Mouse (Mus musculus): ENCODE data around the gene Map2k6. TPM values are rescaled to one million over a fixed set of nuclear protein-coding genes. Genes with fewer than 3 reads are reported as not detected.
A peak's percentile ranks its signal among the peaks of the same experiment; 100 is the strongest.

Gene Map2k6
- total RNA-seq, 2 experiments from 2014 or later = 0.77 to 4.6 TPM

GRCm38 (mm10) chr11:110537602-110538001, 138.7 kb downstream of the Map2k6 start:
- peak; percentile 78 for ATAC-seq (replicated peaks; ENCODE audit: low FRiP score, poor library complexity, severe bottlenecking)

GRCm38 (mm10) chr11:110538206-110538605, 139.3 kb downstream of the Map2k6 start:
- ATAC-seq (replicated peaks; ENCODE audit: low FRiP score, poor library complexity, severe bottlenecking) = no peak

GRCm38 (mm10) chr11:110541933-110542332, 143.0 kb downstream of the Map2k6 start:
- no peak for ATAC-seq (replicated peaks; ENCODE audit: low FRiP score, poor library complexity, severe bottlenecking)

GRCm38 (mm10) chr11:110544419-110545210, 145.7 kb downstream of the Map2k6 start:
- ATAC-seq (replicated peaks; ENCODE audit: low FRiP score, poor library complexity, severe bottlenecking) = no peak

GRCm38 (mm10) chr11:110545416-110545815, 146.5 kb downstream of the Map2k6 start:
- no peak for ATAC-seq (replicated peaks; ENCODE audit: low FRiP score, poor library complexity, severe bottlenecking)

GRCm38 (mm10) chr11:110551471-110551967, 152.6 kb downstream of the Map2k6 start:
- ATAC-seq (replicated peaks; ENCODE audit: low FRiP score, poor library complexity, severe bottlenecking) = no peak

GRCm38 (mm10) chr11:110562320-110563081, 163.6 kb downstream of the Map2k6 start:
- ATAC-seq (replicated peaks; ENCODE audit: low FRiP score, poor library complexity, severe bottlenecking) = no peak

GRCm38 (mm10) chr11:110563272-110563671, 164.3 kb downstream of the Map2k6 start:
- ATAC-seq (replicated peaks; ENCODE audit: low FRiP score, poor library complexity, severe bottlenecking) = no peak

GRCm38 (mm10) chr11:110563801-110564200, 164.9 kb downstream of the Map2k6 start:
- ATAC-seq (replicated peaks; ENCODE audit: low FRiP score, poor library complexity, severe bottlenecking) = no peak

GRCm38 (mm10) chr11:110566307-110566706, 167.4 kb downstream of the Map2k6 start:
- ATAC-seq (replicated peaks; ENCODE audit: low FRiP score, poor library complexity, severe bottlenecking) = no peak

- ATAC-seq (replicated peaks; ENCODE audit: low FRiP score, poor library complexity, severe bottlenecking) = no peak
These were observed 173.6 kb downstream of the Map2k6 start for GRCm38 (mm10) chr11:110572548-110572947.

Other genes starting within 250 kb of the Map2k6 start
- 2.7 and 5.6 TPM in 2 replicates for gene Abca9, start 230.9 kb upstream of the Map2k6 start, total RNA-seq (2015; ENCODE audit: low replicate concordance)
- gene Abca9, start 230.9 kb upstream of the Map2k6 start, total RNA-seq (2017; ENCODE audit: low replicate concordance) = 3.0 and 3.5 TPM in 2 replicates
- gene Abca6, start 147.3 kb upstream of the Map2k6 start, total RNA-seq (2015; ENCODE audit: low replicate concordance) = not detected in 2 replicates
- gene Abca6, start 147.3 kb upstream of the Map2k6 start, total RNA-seq (2017; ENCODE audit: low replicate concordance) = 0.09 and 0.98 TPM in 2 replicates
- gene Abca5, start 61.4 kb upstream of the Map2k6 start, total RNA-seq (2015; ENCODE audit: low replicate concordance) = 0.42 TPM in 1 of 2 replicates, not detected in the other
- gene Abca5, start 61.4 kb upstream of the Map2k6 start, total RNA-seq (2017; ENCODE audit: low replicate concordance) = 0.28 TPM in 1 of 2 replicates, not detected in the other